Mouse (Mus musculus) ovary, adult 2 months (tissue): ENCODE measurements around the gene Fam166b. TPM values are rescaled to one million over a fixed set of nuclear protein-coding genes. Genes with fewer than 3 reads are reported as not detected.

Experiments
- polyA plus RNA-seq: library from polyadenylated mRNA; depleted of rRNA; stranded (reverse); fragments of >200 nt; gene quantifications from 2 replicates; pipeline ENCODE4 v1.2.3, GENCODE M21; 2012; rRNA removed

Gene Fam166b
- 17.4 and 21.9 TPM in 2 replicates for polyA plus RNA-seq

DNA sequence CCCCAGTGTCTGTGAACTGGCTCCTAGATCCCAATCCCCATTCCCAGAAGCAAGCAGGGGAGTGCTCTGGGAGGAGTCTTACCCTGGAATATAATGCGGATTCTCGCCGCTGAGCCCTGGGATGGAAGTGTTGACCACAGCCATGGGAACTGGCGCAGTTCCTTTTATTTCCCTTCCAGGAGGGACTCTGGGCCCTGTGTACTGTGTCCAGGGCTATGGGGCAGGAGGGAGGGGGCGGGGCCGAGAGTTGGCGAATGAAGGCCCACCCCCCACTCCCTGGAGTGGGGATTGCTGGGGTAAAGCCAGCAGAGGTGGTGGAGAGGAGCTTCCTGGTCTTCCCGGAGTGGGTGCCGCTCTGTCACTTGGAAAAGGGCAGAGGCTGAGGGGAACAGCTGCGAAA, at the start of gene Fam166b:
Fam166b (minus strand) TSS at position 189 of the 400 bp plus-strand sequence.

GRCm38 (mm10) chr4:43454041-43454836, 25.3 kb upstream of the Fam166b start, which contains the start of gene Cd72:
TSS of gene Cd72 (minus strand) at chr4:43454628.

DNA sequence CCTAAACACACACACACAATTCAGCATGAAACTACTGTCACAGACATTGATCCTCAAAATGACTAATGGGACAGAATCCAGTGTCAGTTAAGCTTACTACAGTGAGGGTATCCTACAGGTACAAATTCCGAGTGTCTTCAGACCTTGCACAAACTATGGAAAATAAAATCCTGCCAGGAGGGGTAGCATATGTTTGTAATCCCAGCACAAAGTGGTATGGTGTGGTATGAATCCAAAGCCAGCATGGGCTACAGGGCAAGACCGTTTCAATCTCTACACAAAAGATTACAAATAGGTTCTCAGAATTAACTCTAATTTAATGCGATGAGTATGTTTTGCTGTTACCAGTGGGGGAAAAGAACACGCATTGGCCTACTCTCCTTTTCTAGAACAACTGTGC, 12.7 kb upstream of the Fam166b start, which contains the start of gene Tesk1:
Tesk1 (plus strand) TSS at position 301 of the 400 bp plus-strand sequence.

DNA sequence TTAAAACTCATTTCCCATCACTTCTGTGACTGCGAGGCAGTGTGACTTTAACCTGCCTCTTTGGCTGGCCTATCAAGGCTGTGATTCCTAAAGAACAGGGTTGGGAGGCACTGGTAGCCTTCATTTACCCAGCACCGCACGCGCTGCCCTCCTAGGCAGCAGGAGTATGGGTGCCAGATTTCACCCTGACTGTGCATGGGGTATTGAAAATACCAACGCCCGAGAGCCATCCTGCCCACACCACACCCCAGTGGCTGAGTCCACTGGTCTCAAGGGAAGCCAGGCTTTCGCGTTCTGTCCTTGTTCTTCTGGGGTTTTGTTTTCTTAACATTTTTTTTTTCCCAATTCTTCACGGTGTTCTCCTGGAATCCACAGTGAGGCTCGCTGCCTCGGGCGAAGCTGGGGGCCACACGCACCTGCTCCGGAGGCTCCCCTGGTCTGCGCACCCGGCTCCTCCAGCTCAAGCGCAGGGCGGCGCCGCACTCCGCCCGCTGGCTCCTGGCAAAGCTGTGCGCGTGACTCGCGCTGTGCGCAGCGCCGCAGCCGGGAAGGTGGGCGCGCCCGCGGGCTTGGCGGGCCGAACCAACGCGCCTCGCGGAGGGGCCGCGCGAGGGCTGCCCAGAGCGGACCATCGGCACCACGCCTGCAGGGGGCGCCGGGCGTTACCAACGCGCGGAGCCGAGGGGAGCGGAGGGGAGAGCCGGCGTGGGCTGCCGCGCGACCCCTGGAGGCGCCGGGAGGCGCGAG, 47.4 kb downstream of the Fam166b start, which contains the start of gene Rusc2:
Rusc2 (plus strand) TSS at position 572 of the 747 bp plus-strand sequence.

Other genes with a start within 250 kb of the Fam166b start
- 0.34 and 0.39 TPM in 2 replicates for gene Atp8b5, start 162.0 kb downstream of the Fam166b start, polyA plus RNA-seq
- 22.6 and 22.9 TPM in 2 replicates for gene Rusc2, start 47.2 kb downstream of the Fam166b start, polyA plus RNA-seq
- gene Tesk1, start 12.8 kb upstream of the Fam166b start, polyA plus RNA-seq, result 102 and 112 TPM in 2 replicates
- 3.9 and 6.4 TPM in 2 replicates for gene Cd72, start 25.5 kb upstream of the Fam166b start, polyA plus RNA-seq
- not detected in 2 replicates for gene Sit1, start 54.6 kb upstream of the Fam166b start, polyA plus RNA-seq
- 256 and 473 TPM in 2 replicates for gene Ccdc107, start 63.8 kb upstream of the Fam166b start, polyA plus RNA-seq
- 31.5 and 48.4 TPM in 2 replicates for gene Arhgef39, start 70.6 kb upstream of the Fam166b start, polyA plus RNA-seq
- gene Car9, start 77.8 kb upstream of the Fam166b start, polyA plus RNA-seq, result 6.6 and 7.2 TPM in 2 replicates
- 105 and 120 TPM in 2 replicates for gene Tpm2, start 94.6 kb upstream of the Fam166b start, polyA plus RNA-seq
- gene Creb3, start 133.2 kb upstream of the Fam166b start, polyA plus RNA-seq, result 125 and 150 TPM in 2 replicates
- 193 and 213 TPM in 2 replicates for gene Tln1, start 133.6 kb upstream of the Fam166b start, polyA plus RNA-seq
- gene Rgp1, start 149.6 kb upstream of the Fam166b start, polyA plus RNA-seq, result 70.8 and 74.5 TPM in 2 replicates
- 26.8 and 33.6 TPM in 2 replicates for gene Gba2, start 149.7 kb upstream of the Fam166b start, polyA plus RNA-seq
- 0.63 and 1.5 TPM in 2 replicates for gene Msmp, start 155.4 kb upstream of the Fam166b start, polyA plus RNA-seq
- 113 and 117 TPM in 2 replicates for gene Npr2, start 202.8 kb upstream of the Fam166b start, polyA plus RNA-seq
- 20.8 and 24.0 TPM in 2 replicates for gene Spag8, start 224.5 kb upstream of the Fam166b start, polyA plus RNA-seq
- gene Hint2, start 227.3 kb upstream of the Fam166b start, polyA plus RNA-seq, result 65.2 and 84.4 TPM in 2 replicates
- gene Tmem8b, start 239.8 kb upstream of the Fam166b start, polyA plus RNA-seq, result 24.0 and 31.0 TPM in 2 replicates
- 0.05 TPM in 1 of 2 replicates, not detected in the other for gene Fam221b, start 240.0 kb upstream of the Fam166b start, polyA plus RNA-seq